Comparison of ENCODE assay signal across 8 mouse cellular contexts in the genomic region with DNA sequence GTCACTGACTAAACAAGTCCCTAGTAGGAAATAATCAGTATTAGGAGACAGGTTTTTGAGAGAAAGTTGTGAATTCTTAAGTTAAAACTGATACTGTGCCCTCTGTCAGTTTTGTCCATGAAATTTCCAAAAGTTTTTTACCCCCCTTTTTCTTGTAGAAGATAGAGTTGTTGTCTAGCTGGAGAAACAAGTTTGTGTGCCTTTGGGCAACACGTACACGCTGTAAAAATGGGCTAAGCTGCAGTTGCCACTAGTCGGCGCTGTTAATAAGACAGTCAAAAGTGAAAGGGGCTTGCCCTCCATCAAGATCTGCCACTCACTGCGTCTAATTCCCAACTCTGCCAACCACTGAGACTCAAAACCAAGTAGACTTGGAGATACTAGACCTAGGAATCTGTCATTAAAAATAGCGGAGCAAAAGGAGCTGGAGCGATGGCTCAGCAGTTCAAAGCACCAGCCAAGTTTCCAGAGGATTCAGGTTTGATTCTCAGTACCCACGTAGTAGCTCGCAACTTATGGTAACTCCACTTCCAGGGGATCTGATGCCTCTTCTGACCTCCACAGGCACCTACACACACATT. TPM values are rescaled to one million over a fixed set of nuclear protein-coding genes. Genes with fewer than 3 reads are reported as not detected.
DNase-seq lines count a peak whose midpoint lies in the region; ATAC-seq and TF ChIP-seq lines count a peak whose summit lies in the region.

No protein-coding gene starts in this region.

- in situ Hi-C loops in CH12.LX (cut with MboI; ENCODE audit: low pct_ligation_motif_present, low pct_unique_long_range_greater_than_20kb, low sequenced_read_pairs) = loop anchor here (5.0 kb wide), 1 partner anchor 57 kb away; no protein-coding TSS in a partner anchor

- H3K9ac ChIP-seq in CH12.LX (ENCODE audit: insufficient read depth, low read depth) = peak overlapping the region; percentile 100; the same call in 1 of the 2 replicates
- H3K9ac ChIP-seq in heart, postnatal 0 days (replicated peaks; ENCODE audit: low read depth, low read length) = no peak overlapping the region
- H3K9ac ChIP-seq in liver, embryonic 14.5 days (replicated peaks) = peak overlapping the region; percentile 58
- H3K9ac ChIP-seq in stomach, embryonic 16.5 days (ENCODE audit: low read length) = no peak overlapping the region

- peak; percentile 70 for TF ChIP-seq RAD21 in CH12.LX (IDR thresholded peaks at IDR 0.05; ENCODE audit: low read depth, low read length)

- dilution Hi-C loops in CH12.LX (cut with MboI; ENCODE audit: extremely low pct_ligation_motif_present, extremely low pct_unique_long_range_greater_than_20kb, low sequenced_read_pairs) = no loop called here

- H3K27me3 ChIP-seq in CH12.LX (replicated peaks) = no peaks in the 10 kb centered on the region
- H3K27me3 ChIP-seq in heart, postnatal 0 days (ENCODE audit: control insufficient read depth, insufficient read depth, low read length) = no peaks in the 10 kb centered on the region
- no peaks in the 10 kb centered on the region for H3K27me3 ChIP-seq in liver, embryonic 14.5 days (ENCODE audit: control insufficient read depth, insufficient read depth, low read length)
- no peaks in the 10 kb centered on the region for H3K27me3 ChIP-seq in stomach, embryonic 16.5 days (ENCODE audit: control insufficient read depth, insufficient read depth, low read length)

- H3K27ac ChIP-seq in CH12.LX (ENCODE audit: insufficient read depth, low read depth) = no peak overlapping the region
- H3K27ac ChIP-seq in brown adipose tissue, adult 24 weeks (replicated peaks; ENCODE audit: low read depth, low read length) = no peak overlapping the region
- H3K27ac ChIP-seq in heart, postnatal 0 days (ENCODE audit: low read depth) = no peak overlapping the region; the same call in 1 of the 2 replicates
- peak overlapping the region; percentile 72 for H3K27ac ChIP-seq in liver, embryonic 14.5 days
- H3K27ac ChIP-seq in stomach, embryonic 16.5 days (ENCODE audit: low read length) = no peak overlapping the region

- peak; percentile 42; the same call in 1 of the 2 replicates for TF ChIP-seq POLR2A in CH12.LX (IDR thresholded peaks at IDR 0.05; ENCODE audit: low read depth, low read length)

- H3K9me3 ChIP-seq in CH12.LX (replicated peaks; ENCODE audit: low read length) = no peaks in the 10 kb centered on the region
- no peaks in the 10 kb centered on the region for H3K9me3 ChIP-seq in heart, postnatal 0 days (replicated peaks; ENCODE audit: control insufficient read depth, low read length)
- no peaks in the 10 kb centered on the region for H3K9me3 ChIP-seq in liver, embryonic 14.5 days (ENCODE audit: control insufficient read depth, low read length)
- no peaks in the 10 kb centered on the region for H3K9me3 ChIP-seq in stomach, embryonic 16.5 days (replicated peaks; ENCODE audit: control insufficient read depth, low read length)

- H3K4me3 ChIP-seq in CH12.LX (replicated peaks in 1 of 3; ENCODE audit: low read depth in 2 of 3, low read length in 2 of 3, poor library complexity in 1 of 3) = peak overlapping the region in 2 of 3 experiments; percentile 60 to 78
- peak overlapping the region; percentile 45; the same call in 1 of the 2 replicates for H3K4me3 ChIP-seq in brown adipose tissue, adult 24 weeks (ENCODE audit: insufficient read depth, low read depth, low read length)
- H3K4me3 ChIP-seq in heart, postnatal 0 days (ENCODE audit: low read depth, low read length) = peak overlapping the region; percentile 72
- H3K4me3 ChIP-seq in liver, embryonic 14.5 days (ENCODE audit: insufficient read depth in 1 of 2, low read depth in 2 of 2, low read length in 2 of 2) = peak overlapping the region; percentile 26 to 58; a peak in 3 of 4 replicates
- peak overlapping the region; percentile 57 for H3K4me3 ChIP-seq in stomach, embryonic 16.5 days (replicated peaks; ENCODE audit: low read length)

- no peak for ATAC-seq in heart, postnatal 0 days (ENCODE audit: insufficient read depth, low read depth)
- ATAC-seq in liver, embryonic 14.5 days (ENCODE audit: insufficient read depth) = peak; percentile 47
- peak; percentile 30; the same call in 1 of the 2 replicates for ATAC-seq in stomach, embryonic 16.5 days (ENCODE audit: insufficient read depth, low FRiP score)

- H3K4me1 ChIP-seq in CH12.LX (ENCODE audit: control insufficient read depth in 1 of 2, insufficient read depth in 2 of 2) = peaks cover 0 to 38% of the 10 kb centered on the region in 2 experiments; a peak in 2 of 4 replicates
- no peaks in the 10 kb centered on the region for H3K4me1 ChIP-seq in brown adipose tissue, adult 24 weeks (ENCODE audit: control insufficient read depth, insufficient read depth, insufficient read length, low read length)
- 0 out of 2 replicates have a peak, but pooled peaks cover 4% of the 10 kb centered on the region for H3K4me1 ChIP-seq in heart, postnatal 0 days (ENCODE audit: control insufficient read depth, insufficient read depth)
- peaks cover 5 to 13% of the 10 kb centered on the region in 2 experiments; a peak in 3 of 4 replicates for H3K4me1 ChIP-seq in liver, embryonic 14.5 days (replicated peaks; ENCODE audit: control insufficient read depth in 2 of 2, insufficient read depth in 2 of 2, low read length in 1 of 2)
- no peaks in the 10 kb centered on the region for H3K4me1 ChIP-seq in stomach, embryonic 16.5 days (ENCODE audit: control insufficient read depth, insufficient read depth, low read length)

- peaks cover 11 to 19% of the 10 kb centered on the region in 2 experiments for H3K36me3 ChIP-seq in CH12.LX (replicated peaks in 1 of 2; ENCODE audit: control insufficient read depth in 1 of 2, insufficient read depth in 1 of 2, low read length in 1 of 2)
- peaks cover 11% of the 10 kb centered on the region for H3K36me3 ChIP-seq in heart, postnatal 0 days (replicated peaks; ENCODE audit: control insufficient read depth, insufficient read depth, low read length)
- peaks cover 65% of the 10 kb centered on the region for H3K36me3 ChIP-seq in liver, embryonic 14.5 days (replicated peaks; ENCODE audit: control insufficient read depth, insufficient read depth, low read depth)
- no peaks in the 10 kb centered on the region for H3K36me3 ChIP-seq in stomach, embryonic 16.5 days (ENCODE audit: control insufficient read depth, insufficient read depth, low read length)

- no peak for TF ChIP-seq EP300 in CH12.LX (IDR thresholded peaks at IDR 0.05; ENCODE audit: low read length)
- no peak for TF ChIP-seq EP300 in heart, postnatal 0 days (IDR thresholded peaks at IDR 0.05; ENCODE audit: low read depth)
- peak; percentile 14; the same call in 1 of the 2 replicates for TF ChIP-seq EP300 in liver, embryonic 14.5 days (IDR thresholded peaks at IDR 0.05; ENCODE audit: low read depth)

- peak; percentile 94 for DNase-seq in CH12.LX (ENCODE audit: extremely low read depth)
- DNase-seq in fibroblast of lung, adult 2 months (ENCODE audit: low read depth) = peak; percentile 50
- peak; percentile 78 for DNase-seq in heart, postnatal 0 days (ENCODE audit: low spot score)
- peak; percentile 81 to 89 for DNase-seq in kidney, postnatal 36 days
- DNase-seq in liver, embryonic 14.5 days (ENCODE audit: low read depth in 3 of 3, low spot score in 3 of 3) = peak; percentile 89 to 93 (median 90)
- DNase-seq in neural tube, embryonic 10.5 days (ENCODE audit: extremely low spot score, low spot score) = peak; percentile 77

- 23% methylated on average over 9 of the region's 9 CpGs for WGBS in heart, postnatal 0 days
- 11% methylated on average over 9 of the region's 9 CpGs for WGBS in liver, embryonic 14.5 days (ENCODE audit: insufficient replicate concordance)
- 21% methylated on average over 9 of the region's 9 CpGs for WGBS in stomach, embryonic 16.5 days

- TF ChIP-seq CTCF in CH12.LX (conservative IDR thresholded peaks at IDR 0.05 in 1 of 2, IDR thresholded peaks at IDR 0.05 in 1 of 2; ENCODE audit: low read depth in 2 of 2, low read length in 2 of 2) = peak; percentile 90 to 94
- TF ChIP-seq CTCF in heart, postnatal 0 days (IDR thresholded peaks at IDR 0.05; ENCODE audit: low read depth) = peak; percentile 78
- TF ChIP-seq CTCF in liver, embryonic 14.5 days (IDR thresholded peaks at IDR 0.05; ENCODE audit: low read depth) = peak; percentile 93

- no peaks in the 10 kb centered on the region for H3K79me2 ChIP-seq in CH12.LX (replicated peaks; ENCODE audit: control insufficient read depth, extremely low read depth, insufficient read depth, poor library complexity, severe bottlenecking)

- H3K4me2 ChIP-seq in CH12.LX (ENCODE audit: insufficient read depth, low read depth, poor library complexity, severe bottlenecking) = peak overlapping the region; percentile 80
- peak overlapping the region; percentile 68 for H3K4me2 ChIP-seq in heart, postnatal 0 days (ENCODE audit: low read depth, low read length)
- H3K4me2 ChIP-seq in liver, embryonic 14.5 days (ENCODE audit: low read depth) = peak overlapping the region; percentile 70
- H3K4me2 ChIP-seq in stomach, embryonic 16.5 days (ENCODE audit: low read depth, low read length) = peak overlapping the region; percentile 58

RNA-seq across cellular contexts. Expression of a gene that starts 1.2 kb away (rescaled TPM):
- total RNA-seq in CH12.LX (2012; rRNA removed) = 17.5 and 18.8 TPM in 2 replicates
- 24.1 and 27.0 TPM in 2 replicates for total RNA-seq in CH12.LX (2014; rRNA removed)
- 10.9 and 15.4 TPM in 2 replicates for polyA plus RNA-seq in CH12.LX (2012; ENCODE audit: insufficient read length, low read depth)
- 1.5 and 1.7 TPM in 2 replicates for polyA plus RNA-seq in brown adipose tissue, adult 24 weeks (2012; ENCODE audit: insufficient read depth, insufficient read length, missing spikeins)
- 3.9 and 12.1 TPM in 2 replicates for total RNA-seq in heart, postnatal 0 days (2014; rRNA removed; ENCODE audit: low replicate concordance)
- 5.8 and 6.5 TPM in 2 replicates for polyA plus RNA-seq in heart, postnatal 0 days (2015; fragmentation: Nextera tagmentation; extraction: Ambion mirVana)
- polyA plus RNA-seq in liver, embryonic 14.5 days (2012; rRNA removed) = 13.9 and 16.1 TPM in 2 replicates
- polyA plus RNA-seq in liver, embryonic 14.5 days (2014; fragmentation: Nextera tagmentation; extraction: Ambion mirVana) = 8.2 and 11.6 TPM in 2 replicates
- 9.9 and 11.0 TPM in 2 replicates for polyA plus RNA-seq in stomach, embryonic 16.5 days (2015; fragmentation: Nextera tagmentation; extraction: Ambion mirVana)

RNA-seq across cellular contexts. Expression of a gene that starts 22.8 kb away (rescaled TPM):
- total RNA-seq in CH12.LX (2012; rRNA removed) = 0.04 TPM in 1 of 2 replicates, not detected in the other
- 0.09 TPM in 1 of 2 replicates, not detected in the other for total RNA-seq in CH12.LX (2014; rRNA removed)
- 0.11 TPM in 1 of 2 replicates, not detected in the other for polyA plus RNA-seq in CH12.LX (2012; ENCODE audit: insufficient read length, low read depth)
- not detected in 2 replicates for polyA plus RNA-seq in brown adipose tissue, adult 24 weeks (2012; ENCODE audit: insufficient read depth, insufficient read length, missing spikeins)
- total RNA-seq in heart, postnatal 0 days (2014; rRNA removed; ENCODE audit: low replicate concordance) = 0.27 TPM in 1 of 2 replicates, not detected in the other
- 0.37 TPM in 1 of 2 replicates, not detected in the other for polyA plus RNA-seq in heart, postnatal 0 days (2015; fragmentation: Nextera tagmentation; extraction: Ambion mirVana)
- 191 and 274 TPM in 2 replicates for polyA plus RNA-seq in liver, embryonic 14.5 days (2012; rRNA removed)
- 293 and 315 TPM in 2 replicates for polyA plus RNA-seq in liver, embryonic 14.5 days (2014; fragmentation: Nextera tagmentation; extraction: Ambion mirVana)
- polyA plus RNA-seq in stomach, embryonic 16.5 days (2015; fragmentation: Nextera tagmentation; extraction: Ambion mirVana) = 16.6 and 17.6 TPM in 2 replicates

RNA-seq across cellular contexts. Expression of a gene that starts 47.1 kb away (rescaled TPM):
- total RNA-seq in CH12.LX (2012; rRNA removed) = not detected in 2 replicates
- total RNA-seq in CH12.LX (2014; rRNA removed) = not detected in 2 replicates
- polyA plus RNA-seq in CH12.LX (2012; ENCODE audit: insufficient read length, low read depth) = not detected in 2 replicates
- polyA plus RNA-seq in brown adipose tissue, adult 24 weeks (2012; ENCODE audit: insufficient read depth, insufficient read length, missing spikeins) = not detected in 2 replicates
- 1.1 TPM in 1 of 2 replicates, not detected in the other for total RNA-seq in heart, postnatal 0 days (2014; rRNA removed; ENCODE audit: low replicate concordance)
- 0.05 TPM in 1 of 2 replicates, not detected in the other for polyA plus RNA-seq in heart, postnatal 0 days (2015; fragmentation: Nextera tagmentation; extraction: Ambion mirVana)
- 0.02 and 0.07 TPM in 2 replicates for polyA plus RNA-seq in liver, embryonic 14.5 days (2012; rRNA removed)
- 0.06 TPM in 1 of 2 replicates, not detected in the other for polyA plus RNA-seq in liver, embryonic 14.5 days (2014; fragmentation: Nextera tagmentation; extraction: Ambion mirVana)
- 0.26 and 0.31 TPM in 2 replicates for polyA plus RNA-seq in stomach, embryonic 16.5 days (2015; fragmentation: Nextera tagmentation; extraction: Ambion mirVana)

Comparison
In these comparisons a context has a peak if more than half of its experiments do, and no peak if none do; other contexts are left out.
1. H3K9ac ChIP-seq: peak in CH12.LX (single experiment) and liver, embryonic 14.5 days (single experiment); none in heart, postnatal 0 days (single experiment) and stomach, embryonic 16.5 days (single experiment).
2. RNA of a gene that starts 22.8 kb away (polyA plus RNA-seq): 191 to 315 TPM in liver, embryonic 14.5 days; 16.6 to 17.6 TPM in stomach, embryonic 16.5 days, 0.37 TPM in heart, postnatal 0 days, 0.11 TPM in CH12.LX and not detected in brown adipose tissue, adult 24 weeks; every median in the first group is over 10 times any median in the second.
3. Peak in every context shown above with its lines, with median percentiles within 50 percentile points of each other: DNase-seq, H3K4me2 ChIP-seq, H3K4me3 ChIP-seq and CTCF ChIP-seq.